Mouse (Mus musculus) G1E (cell line): ENCODE measurements at regions not wholly inside any gene's neighbourhood (a gene's known extent, or its start where the extent isn't known, plus 50 kb on each side); places are given as distances from the start of the nearest gene placed in this dataset.
A peak's percentile ranks its signal among the peaks of the same experiment; 100 is the strongest.

Experiments used
- ATAC-seq: 2 replicates; pipeline ENCODE4 v1.8.0; 2016; ENCODE audit warnings: mild to moderate bottlenecking; ENCODE audit not compliant: insufficient number of reproducible peaks, poor library complexity, low FRiP score, severe bottlenecking; ENCODE audit errors: extremely low read depth
- DNase-seq: peaks from one replicate; pipeline ENCODE4 v3.0.0; 2012; ENCODE audit warnings: low spot score
- H3K27me3 ChIP-seq: 2 replicates; pipeline ENCODE4 v1.6.1; 2012; ENCODE audit warnings: mild to moderate bottlenecking, low read length, inconsistent platforms; ENCODE audit not compliant: insufficient read depth
- H3K36me3 ChIP-seq: replicated peaks from 2 replicates; pipeline ENCODE3; 2012; ENCODE audit warnings: mild to moderate bottlenecking, inconsistent platforms
- H3K4me1 ChIP-seq: 2 replicates; pipeline ENCODE4 v1.6.1; 2012; ENCODE audit warnings: low read depth, low read length, inconsistent platforms, mixed read lengths; ENCODE audit not compliant: insufficient read depth
- H3K4me3 ChIP-seq: 2 replicates; pipeline ENCODE4 v1.5.1; 2012; ENCODE audit warnings: low read depth, mild to moderate bottlenecking, inconsistent platforms, low read length, moderate library complexity, mixed read lengths
- H3K9me3 ChIP-seq: replicated peaks from 2 replicates; pipeline ENCODE4 v1.6.1; 2012; ENCODE audit warnings: inconsistent platforms
- CTCF ChIP-seq: IDR thresholded peaks from 2 replicates; pipeline ENCODE4 v1.5.1; 2012; ENCODE audit warnings: low read depth, low read length, inconsistent platforms, mixed read lengths
- GATA1 ChIP-seq: IDR thresholded peaks from 2 replicates; pipeline ENCODE4 v1.6.1; 2012; ENCODE audit warnings: borderline replicate concordance, low read length, inconsistent platforms, mixed read lengths
- GATA2 ChIP-seq: IDR thresholded peaks from 2 replicates; pipeline ENCODE4 v1.6.1; 2012; ENCODE audit warnings: low read depth, low read length, inconsistent platforms, borderline replicate concordance
- POLR2AphosphoS5 ChIP-seq: IDR thresholded peaks from 2 replicates; pipeline ENCODE4 v1.6.1; 2012; ENCODE audit warnings: low read depth, low read length, inconsistent platforms; ENCODE audit not compliant: insufficient replicate concordance
- TAL1 ChIP-seq: conservative IDR thresholded peaks from 2 replicates; pipeline ENCODE4 v1.6.1; 2012; ENCODE audit warnings: low read depth, low read length, inconsistent platforms, mixed read lengths

GRCm38 (mm10) chr8:98365378-98366095 lies 1050.7 kb downstream of the Cdh8 start:
- Histone ChIP-seq H3K27me3 (no peaks in the 10 kb centered on the region), H3K36me3 (no peaks in the 10 kb centered on the region), H3K4me3 (no peak overlapping the region), H3K9me3 (no peaks in the 10 kb centered on the region), H3K4me1 (no peaks in the 10 kb centered on the region)
- DNase-seq = no peak
- no peak for ATAC-seq
- TF ChIP-seq CTCF (no peak), GATA1 (no peak), TAL1 (no peak), POLR2AphosphoS5 (no peak), GATA2 (no peak)

GRCm38 (mm10) chr8:98337279-98337678 lies 1079.0 kb downstream of the Cdh8 start:
- Histone ChIP-seq H3K4me3 (no peak overlapping the region), H3K9me3 (no peaks in the 10 kb centered on the region), H3K4me1 (no peaks in the 10 kb centered on the region), H3K27me3 (peaks cover 3% of the 10 kb centered on the region; the same call in 1 of the 2 replicates), H3K36me3 (no peaks in the 10 kb centered on the region)
- no peak for ATAC-seq
- DNase-seq = no peak
- TF ChIP-seq POLR2AphosphoS5 (no peak), GATA2 (no peak), CTCF (no peak), TAL1 (no peak), GATA1 (no peak)

- Histone ChIP-seq H3K27me3 (no peaks in the 10 kb centered on the region), H3K36me3 (no peaks in the 10 kb centered on the region), H3K9me3 (no peaks in the 10 kb centered on the region), H3K4me3 (no peak overlapping the region), H3K4me1 (no peaks in the 10 kb centered on the region)
- ATAC-seq (no peak), DNase-seq (no peak)
- TF ChIP-seq GATA2 = no peak
- no peak for TF ChIP-seq CTCF
- TF ChIP-seq GATA1 = no peak
- no peak for TF ChIP-seq TAL1
- TF ChIP-seq POLR2AphosphoS5 = no peak
Observed at GRCm38 (mm10) chr8:98309405-98309990, 1106.8 kb downstream of the Cdh8 start.

- Histone ChIP-seq H3K36me3 (no peaks in the 10 kb centered on the region), H3K4me1 (no peaks in the 10 kb centered on the region), H3K4me3 (no peak overlapping the region), H3K9me3 (no peaks in the 10 kb centered on the region), H3K27me3 (no peaks in the 10 kb centered on the region)
- TF ChIP-seq CTCF (no peak), POLR2AphosphoS5 (no peak)
- DNase-seq (no peak), ATAC-seq (no peak)
Observed at GRCm38 (mm10) chr8:98294975-98295374, 1121.3 kb downstream of the Cdh8 start.

- Histone ChIP-seq H3K27me3 (peaks cover 3% of the 10 kb centered on the region; the same call in 1 of the 2 replicates), H3K4me1 (no peaks in the 10 kb centered on the region), H3K4me3 (no peak overlapping the region), H3K9me3 (no peaks in the 10 kb centered on the region), H3K36me3 (no peaks in the 10 kb centered on the region)
- DNase-seq (no peak), ATAC-seq (no peak)
- TF ChIP-seq GATA1 (no peak), CTCF (no peak), POLR2AphosphoS5 (no peak), TAL1 (no peak)
Observed at GRCm38 (mm10) chr8:98260281-98260680, 1156.0 kb downstream of the Cdh8 start.

GRCm38 (mm10) chr8:98243328-98243926 lies 1172.8 kb downstream of the Cdh8 start:
- Histone ChIP-seq H3K4me3 (no peak overlapping the region), H3K27me3 (no peaks in the 10 kb centered on the region), H3K4me1 (peaks cover 17% of the 10 kb centered on the region), H3K9me3 (no peaks in the 10 kb centered on the region), H3K36me3 (no peaks in the 10 kb centered on the region)
- peak; percentile 89 for ATAC-seq
- TF ChIP-seq POLR2AphosphoS5 = no peak
- no peak for TF ChIP-seq TAL1
- no peak for TF ChIP-seq GATA2
- no peak for TF ChIP-seq CTCF
- TF ChIP-seq GATA1 = no peak
- DNase-seq = no peak
